Mouse (Mus musculus) forebrain, embryonic 11.5 days (tissue): ENCODE measurements around the gene Rbak. TPM values are rescaled to one million over a fixed set of nuclear protein-coding genes. Genes with fewer than 3 reads are reported as not detected.
A peak's percentile ranks its signal among the peaks of the same experiment; 100 is the strongest.
"Not testable (repeated sequence)": the region's sequence is repeated elsewhere in the genome, so short reads cannot be mapped to it uniquely, and the experiment has no call there.

Experiments
- ATAC-seq: fragments of 200-750 bp; cut with Nextera tagmentation; replicated peaks from 2 replicates; pipeline ENCODE4 v1.8.0; 2017; ENCODE audit warnings: moderate TSS enrichment; ENCODE audit not compliant: low FRiP score
- DNase-seq: peaks from one replicate; pipeline ENCODE4 v3.0.0-alpha.2; 2017; ENCODE audit warnings: low spot score
- H3K27ac ChIP-seq: fragments of 300-500 bp; sonication (generic); 2 replicates; pipeline ENCODE4 v1.5.1; 2014; ENCODE audit warnings: low read depth, low read length
- H3K27me3 ChIP-seq: fragments of 300-500 bp; sonication (generic); 2 replicates; pipeline ENCODE4 v1.6.1; 2014; ENCODE audit warnings: mild to moderate bottlenecking, low read length, mixed read lengths; ENCODE audit not compliant: control insufficient read depth, insufficient read depth
- H3K36me3 ChIP-seq: fragments of 300-500 bp; sonication (generic); 2 replicates; pipeline ENCODE4 v1.6.1; 2014; ENCODE audit warnings: mild to moderate bottlenecking, low read length, moderate library complexity, mixed read lengths; ENCODE audit not compliant: control insufficient read depth, insufficient read depth
- H3K4me1 ChIP-seq: fragments of 300-500 bp; sonication (generic); replicated peaks from 2 replicates; pipeline ENCODE4 v1.6.1; 2014; ENCODE audit warnings: low read length, mixed read lengths; ENCODE audit not compliant: control insufficient read depth, insufficient read depth
- H3K4me2 ChIP-seq: fragments of 300-500 bp; sonication (generic); 2 replicates; pipeline ENCODE4 v1.6.1; 2014; ENCODE audit warnings: low read depth, mild to moderate bottlenecking, low read length, moderate library complexity, mixed read lengths; ENCODE audit not compliant: severe bottlenecking
- H3K4me3 ChIP-seq: fragments of 300-500 bp; sonication (generic); 2 replicates; pipeline ENCODE4 v1.5.1; 2014; ENCODE audit warnings: low read depth, low read length
- H3K9ac ChIP-seq: fragments of 300-500 bp; sonication (generic); 2 replicates; pipeline ENCODE4 v1.6.1; 2014; ENCODE audit warnings: low read length
- H3K9me3 ChIP-seq: fragments of 300-500 bp; sonication (generic); 2 replicates; pipeline ENCODE4 v1.6.1; 2016; ENCODE audit warnings: low read length, mixed read lengths; ENCODE audit not compliant: control insufficient read depth
- WGBS: fragments of 180-500 bp; shearing (Covaris S2); extraction: QIAGEN DNeasy Blood & Tissue Kit; methylation state at CpG from one replicate; pipeline ENCODE4 v1.1.7; 2014; 5-methylcytosine and 5-hydroxymethylcytosine counted together
- polyA plus RNA-seq: library from polyadenylated mRNA; unstranded; fragments of >200 nt; fragmentation: Nextera tagmentation; extraction: Ambion mirVana; gene quantifications from 2 replicates; pipeline ENCODE4 v1.2.1, GENCODE M21; 2014

Gene Rbak
- polyA plus RNA-seq, 1 experiment from 2014 or later, result 17.2 TPM

DNA sequence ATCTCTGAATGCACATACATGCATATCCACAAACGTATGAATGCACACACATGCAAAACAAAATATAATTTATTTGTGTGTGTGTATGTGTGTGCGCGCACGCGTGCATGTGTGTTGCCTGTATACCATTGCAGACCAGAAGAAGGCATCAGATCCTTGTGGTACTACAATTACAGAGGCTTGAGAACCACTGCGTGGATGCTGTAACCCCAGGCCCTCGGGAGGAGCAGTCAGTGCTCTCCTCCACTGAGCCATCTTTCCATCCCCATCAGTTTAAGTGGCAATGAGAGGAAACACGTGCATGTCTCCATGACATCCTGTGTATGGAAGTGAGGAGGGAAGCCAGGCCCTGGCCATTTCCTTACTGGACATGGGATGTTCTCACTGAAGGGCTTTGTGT, 12.2 kb upstream of the Rbak start:
- no peak overlapping the region for H3K27ac ChIP-seq
- H3K4me3 ChIP-seq, result no peak overlapping the region
- no peak overlapping the region for H3K4me2 ChIP-seq
- no peaks in the 10 kb centered on the region for H3K36me3 ChIP-seq
- ATAC-seq (no peak), DNase-seq (no peak)
- no peaks in the 10 kb centered on the region for H3K27me3 ChIP-seq
- no peaks in the 10 kb centered on the region for H3K4me1 ChIP-seq
- H3K9me3 ChIP-seq, result no peaks in the 10 kb centered on the region
- H3K9ac ChIP-seq, result no peak overlapping the region
- 93% methylated on average over 8 of the region's 8 CpGs for WGBS

DNA sequence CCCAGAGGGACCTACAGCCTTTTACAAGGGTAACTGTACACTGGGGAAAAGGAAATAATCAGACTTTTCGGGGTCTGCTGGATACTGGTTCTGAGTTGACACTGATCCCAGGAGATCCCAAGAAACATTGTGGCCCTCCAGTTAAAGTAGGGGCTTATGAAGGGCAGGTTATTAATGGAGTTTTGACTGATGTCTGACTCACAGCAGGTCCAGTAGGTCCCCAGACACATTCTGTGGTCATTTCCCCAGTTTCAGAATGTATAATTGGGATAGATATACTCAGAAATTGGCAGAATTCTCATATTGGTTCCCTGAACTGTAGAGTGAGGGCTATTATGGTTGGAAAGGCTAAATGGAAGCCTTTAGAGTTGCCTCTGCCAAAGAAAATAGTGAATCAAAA, 7.4 kb upstream of the Rbak start:
- no CpG with 5 or more reads among the region's 1 CpGs for WGBS
- not testable (repeated sequence) for H3K27ac ChIP-seq, H3K4me3 ChIP-seq, H3K36me3 ChIP-seq, H3K9ac ChIP-seq, DNase-seq, H3K4me2 ChIP-seq, H3K9me3 ChIP-seq, ATAC-seq, H3K27me3 ChIP-seq, H3K4me1 ChIP-seq

DNA sequence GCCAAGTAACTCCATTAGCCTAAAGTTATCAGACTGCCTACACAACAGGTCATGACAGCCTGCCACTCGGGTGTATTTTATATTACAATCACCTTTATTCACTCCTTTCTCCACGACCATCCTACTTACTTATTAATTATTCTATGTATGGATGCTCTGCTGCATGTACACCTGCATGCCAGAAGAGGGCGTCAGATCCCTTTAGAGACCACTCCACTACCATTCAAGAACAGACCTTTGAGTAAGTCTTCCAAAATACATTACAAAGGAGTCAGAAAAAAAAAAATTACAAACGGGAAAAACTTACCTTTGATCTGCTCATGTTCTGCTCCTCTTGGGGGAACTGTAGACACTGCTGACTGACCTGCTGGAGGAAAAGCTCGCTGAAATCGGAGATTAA, 1.4 kb downstream of the Rbak start:
- ATAC-seq, result no peak
- Histone ChIP-seq H3K27ac (no peak overlapping the region), H3K4me2 (no peak overlapping the region), H3K27me3 (no peaks in the 10 kb centered on the region), H3K4me1 (no peaks in the 10 kb centered on the region), H3K4me3 (no peak overlapping the region), H3K9ac (no peak overlapping the region), H3K36me3 (peaks cover 18% of the 10 kb centered on the region), H3K9me3 (no peaks in the 10 kb centered on the region; the same call in 1 of the 2 replicates)
- WGBS, result 43% methylated on average over 6 of the region's 6 CpGs
- DNase-seq, result no peak

DNA sequence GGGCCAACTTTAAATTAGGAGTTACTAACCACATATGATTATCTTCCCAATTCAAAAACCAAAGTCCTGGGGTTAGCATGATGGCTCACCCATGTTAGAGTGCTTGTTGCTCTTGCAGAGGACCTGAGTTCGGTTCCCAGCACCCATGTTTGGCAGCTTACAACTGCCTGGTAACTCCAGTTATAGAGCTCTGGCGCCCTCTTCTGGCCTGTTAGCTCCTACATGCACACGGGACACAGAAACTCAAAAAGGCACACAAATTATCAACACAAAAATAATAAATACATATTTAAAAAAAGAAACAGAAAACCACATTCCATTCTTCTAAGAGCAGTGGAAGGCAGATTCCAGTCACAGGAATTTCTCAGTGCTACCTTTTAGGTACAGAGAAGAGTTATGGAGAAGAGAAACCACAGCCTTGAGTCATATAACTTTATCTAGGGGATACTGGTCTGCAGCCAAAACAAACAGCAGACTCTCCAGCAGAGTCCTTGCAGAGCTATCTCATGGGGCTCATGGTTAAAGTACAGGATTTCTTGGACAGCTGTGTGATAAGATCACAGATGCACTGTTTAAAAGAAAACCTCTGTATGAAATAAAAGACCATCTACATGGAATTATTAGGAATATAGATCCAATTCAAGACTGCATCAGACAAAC, 2.9 kb downstream of the Rbak start:
- H3K4me3 ChIP-seq, result no peak overlapping the region
- H3K27me3 ChIP-seq, result no peaks in the 10 kb centered on the region
- no peak overlapping the region for H3K27ac ChIP-seq
- H3K36me3 ChIP-seq, result peaks cover 23% of the 10 kb centered on the region
- DNase-seq, result no peak
- no peaks in the 10 kb centered on the region for H3K4me1 ChIP-seq
- ATAC-seq, result no peak
- WGBS, result 89% methylated on average over 3 of the region's 3 CpGs
- H3K9me3 ChIP-seq, result no peaks in the 10 kb centered on the region; the same call in 1 of the 2 replicates
- H3K4me2 ChIP-seq, result no peak overlapping the region
- H3K9ac ChIP-seq, result no peak overlapping the region

DNA sequence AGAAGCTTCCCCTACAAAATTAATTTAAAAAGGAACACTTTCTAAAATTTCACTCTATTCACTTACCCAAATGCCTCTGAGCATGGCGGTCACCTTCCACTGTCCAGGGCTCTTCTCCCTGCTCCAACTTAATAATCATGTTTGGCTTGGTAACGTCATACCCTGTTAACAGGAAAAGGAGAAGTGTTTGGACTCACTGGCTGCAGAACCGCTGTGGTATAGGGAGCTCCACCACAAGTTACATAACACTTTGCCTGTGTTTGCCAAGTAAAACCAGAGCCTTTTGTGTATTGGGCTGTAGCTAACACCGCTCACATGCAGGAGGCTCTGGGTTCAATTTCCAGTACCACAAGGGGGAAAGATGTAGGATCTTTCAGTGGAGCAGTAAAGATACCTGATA, 4.6 kb downstream of the Rbak start:
- 96% methylated on average over 4 of the region's 4 CpGs for WGBS
- Histone ChIP-seq H3K9me3 (no peaks in the 10 kb centered on the region; the same call in 1 of the 2 replicates), H3K36me3 (peaks cover 23% of the 10 kb centered on the region), H3K4me2 (no peak overlapping the region), H3K4me3 (no peak overlapping the region), H3K27me3 (no peaks in the 10 kb centered on the region), H3K9ac (no peak overlapping the region), H3K27ac (no peak overlapping the region), H3K4me1 (no peaks in the 10 kb centered on the region)
- DNase-seq (no peak), ATAC-seq (no peak)

DNA sequence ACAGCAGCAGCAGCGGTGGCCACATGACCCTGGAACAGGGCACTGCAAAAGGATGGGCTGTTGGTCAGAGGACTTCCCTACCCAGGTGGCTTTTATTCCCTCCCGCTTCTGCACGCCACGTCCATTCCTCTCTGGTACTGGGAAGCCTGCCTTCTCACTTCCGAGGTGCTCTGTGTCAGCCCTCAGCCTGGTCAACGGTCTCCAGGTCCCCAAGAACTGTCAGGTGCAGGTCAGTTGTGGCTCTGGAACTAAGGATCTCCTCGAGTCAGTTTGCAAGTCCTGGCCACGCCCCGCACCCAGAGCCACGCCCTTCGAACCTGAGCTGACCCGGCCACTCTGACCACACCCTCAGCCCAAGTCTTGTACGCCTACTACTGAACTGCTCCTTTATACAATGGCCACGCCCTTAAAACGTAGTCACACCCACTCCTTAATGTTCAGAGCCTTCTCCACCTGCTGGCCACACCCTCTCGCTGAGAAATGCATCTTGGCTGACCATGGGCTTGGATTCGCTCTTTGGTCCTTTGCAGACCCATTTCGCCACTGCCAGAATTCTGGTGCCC, 15.0 kb downstream of the Rbak start:
- no peak overlapping the region for H3K4me3 ChIP-seq
- H3K27ac ChIP-seq, result no peak overlapping the region
- no peaks in the 10 kb centered on the region for H3K4me1 ChIP-seq
- no peak overlapping the region for H3K4me2 ChIP-seq
- ATAC-seq (no peak), DNase-seq (peak; percentile 62)
- H3K9ac ChIP-seq, result no peak overlapping the region
- H3K36me3 ChIP-seq, result no peaks in the 10 kb centered on the region
- H3K9me3 ChIP-seq, result no peaks in the 10 kb centered on the region
- H3K27me3 ChIP-seq, result no peaks in the 10 kb centered on the region; the same call in 1 of the 2 replicates
- WGBS, result 13% methylated on average over 18 of the region's 18 CpGs

DNA sequence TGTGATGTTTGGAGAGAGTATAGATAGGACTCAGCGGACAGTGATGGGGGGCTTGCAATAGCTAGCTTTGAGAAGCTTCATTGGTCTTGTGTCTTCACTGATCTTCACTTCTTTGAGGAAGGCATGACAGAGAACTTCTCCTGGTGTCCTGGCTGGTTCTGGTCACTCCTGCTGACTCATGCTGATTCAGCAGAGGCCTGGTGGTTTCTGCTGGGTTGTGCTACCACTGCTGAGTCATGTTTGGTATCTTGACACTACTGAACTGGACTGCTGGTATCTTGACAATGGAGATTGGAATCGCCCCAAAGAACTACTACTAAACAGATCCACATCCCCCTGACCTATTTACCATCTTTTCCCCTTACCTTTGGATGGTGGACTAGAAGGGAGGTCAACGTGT, 25.0 kb downstream of the Rbak start:
- Histone ChIP-seq H3K27ac (no peak overlapping the region), H3K9ac (no peak overlapping the region), H3K4me2 (no peak overlapping the region), H3K4me3 (no peak overlapping the region), H3K36me3 (no peaks in the 10 kb centered on the region), H3K9me3 (no peaks in the 10 kb centered on the region; the same call in 1 of the 2 replicates), H3K4me1 (no peaks in the 10 kb centered on the region), H3K27me3 (peaks cover 8% of the 10 kb centered on the region)
- no peak for DNase-seq
- ATAC-seq, result no peak
- WGBS, result 88% methylated on average over 3 of the region's 3 CpGs

DNA sequence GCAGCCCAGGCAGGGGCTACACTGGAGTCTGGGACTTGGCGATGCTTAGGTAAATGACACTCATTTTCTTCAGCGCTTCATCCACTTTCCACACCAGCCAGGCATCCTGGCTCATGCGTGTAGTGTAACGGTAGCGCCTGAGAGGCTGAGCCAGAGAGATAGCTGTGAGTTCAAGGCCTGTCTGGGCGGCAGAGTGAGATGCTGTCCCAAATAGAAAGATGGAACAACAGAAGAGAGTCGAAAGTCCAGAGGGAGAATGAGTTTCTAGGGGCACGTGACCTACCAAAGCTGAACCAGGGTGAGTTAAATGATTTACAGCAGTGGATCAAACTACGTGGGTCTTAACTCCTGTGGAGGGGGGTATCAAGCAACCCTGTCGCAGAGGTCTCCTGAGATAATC, 26.8 kb downstream of the Rbak start:
- no peak overlapping the region for H3K4me3 ChIP-seq
- no peak for DNase-seq
- 91% methylated on average over 10 of the region's 10 CpGs for WGBS

DNA sequence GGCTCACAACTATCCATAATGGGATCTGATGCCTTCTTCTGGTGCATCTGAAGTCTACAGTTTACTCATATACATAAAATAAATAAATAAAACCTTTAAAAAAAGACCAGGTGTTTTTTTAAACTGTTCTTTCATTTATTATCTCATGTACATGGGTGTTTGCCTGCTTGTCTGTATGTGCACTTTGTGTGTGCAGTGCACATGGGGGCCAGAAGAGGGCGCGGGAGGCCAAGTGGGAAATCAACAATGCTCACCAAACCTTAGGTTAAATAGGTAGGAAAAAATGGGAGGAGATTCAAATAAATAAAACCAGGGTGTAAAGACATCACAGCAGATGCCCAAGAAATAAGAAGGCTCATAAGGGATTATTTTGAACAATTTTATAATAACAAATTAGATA, 30.5 kb downstream of the Rbak start:
- Histone ChIP-seq H3K36me3 (no peaks in the 10 kb centered on the region), H3K4me3 (no peak overlapping the region), H3K4me2 (no peak overlapping the region), H3K27me3 (no peaks in the 10 kb centered on the region), H3K4me1 (no peaks in the 10 kb centered on the region), H3K9me3 (no peaks in the 10 kb centered on the region; the same call in 1 of the 2 replicates), H3K9ac (no peak overlapping the region), H3K27ac (no peak overlapping the region)
- ATAC-seq (no peak), DNase-seq (no peak)
- 84% methylated on average over 2 of the region's 2 CpGs for WGBS

More for the DNA sequence above, 26.8 kb downstream of the Rbak start:
- H3K9me3 ChIP-seq, result no peaks in the 10 kb centered on the region; the same call in 1 of the 2 replicates
- H3K9ac ChIP-seq, result no peak overlapping the region
- H3K36me3 ChIP-seq, result no peaks in the 10 kb centered on the region
- H3K4me1 ChIP-seq, result no peaks in the 10 kb centered on the region
- ATAC-seq, result no peak
- no peak overlapping the region for H3K4me2 ChIP-seq
- H3K27me3 ChIP-seq, result peaks cover 8% of the 10 kb centered on the region
- no peak overlapping the region for H3K27ac ChIP-seq
